Mouse (Mus musculus) liver, embryonic 13.5 days (tissue): ENCODE results near the gene Olfr33. TPM values are rescaled to one million over a fixed set of nuclear protein-coding genes. Genes with fewer than 3 reads are reported as not detected.

ENCODE experiments used
- ATAC-seq: fragments of 200-750 bp; cut with Nextera tagmentation; 2 replicates; pipeline ENCODE4 v1.8.0; 2017; ENCODE audit warnings: low read depth, mild to moderate bottlenecking, moderate number of reproducible peaks, moderate library complexity
- DNase-seq: peaks from one replicate; pipeline ENCODE4 v3.0.0; 2022
- H3K27ac ChIP-seq: fragments of 300-500 bp; sonication (generic); 2 replicates; pipeline ENCODE4 v1.5.1; 2015; ENCODE audit warnings: moderate library complexity, mild to moderate bottlenecking, inconsistent platforms
- H3K27me3 ChIP-seq: fragments of 300-500 bp; sonication (generic); 2 replicates; pipeline ENCODE4 v1.6.1; 2015; ENCODE audit warnings: mild to moderate bottlenecking, inconsistent platforms
- H3K36me3 ChIP-seq: fragments of 300-500 bp; sonication (generic); 2 replicates; pipeline ENCODE4 v1.6.1; 2015; ENCODE audit warnings: mild to moderate bottlenecking, inconsistent platforms
- H3K4me1 ChIP-seq: fragments of 300-500 bp; sonication (generic); replicated peaks from 2 replicates; pipeline ENCODE4 v1.6.1; 2015; ENCODE audit warnings: inconsistent platforms
- H3K4me2 ChIP-seq: fragments of 300-500 bp; sonication (generic); 2 replicates; pipeline ENCODE4 v1.6.1; 2015; ENCODE audit warnings: inconsistent platforms, mild to moderate bottlenecking, moderate library complexity
- H3K4me3 ChIP-seq: fragments of 300-500 bp; sonication (generic); replicated peaks from 2 replicates; pipeline ENCODE4 v1.5.1; 2015; ENCODE audit warnings: mild to moderate bottlenecking, inconsistent platforms
- H3K9ac ChIP-seq: fragments of 300-500 bp; sonication (generic); 2 replicates; pipeline ENCODE4 v1.6.1; 2015; ENCODE audit warnings: mild to moderate bottlenecking, inconsistent platforms
- H3K9me3 ChIP-seq: fragments of 300-500 bp; sonication (generic); replicated peaks from 2 replicates; pipeline ENCODE4 v1.6.1; 2016; ENCODE audit warnings: inconsistent platforms
- WGBS: fragments of 180-500 bp; shearing (Covaris S2); methylation state at CpG from one replicate; pipeline ENCODE4 v1.1.7; 2015; ENCODE audit not compliant: insufficient replicate concordance; 5-methylcytosine and 5-hydroxymethylcytosine counted together
- polyA plus RNA-seq: library from polyadenylated mRNA; unstranded; fragments of >200 nt; fragmentation: Nextera tagmentation; extraction: Ambion mirVana; gene quantifications from 2 replicates; pipeline ENCODE4 v1.2.1, GENCODE M21; 2015

The Olfr33 gene
- polyA plus RNA-seq, 1 experiment from 2014 or later, result not detected

GRCm38 (mm10) chr7:102676225-102676624 lies 42.6 kb downstream of the Olfr33 start:
- Histone ChIP-seq H3K4me3 (no peak overlapping the region), H3K27me3 (no peaks in the 10 kb centered on the region), H3K9ac (no peak overlapping the region), H3K9me3 (no peaks in the 10 kb centered on the region), H3K4me2 (no peak overlapping the region), H3K27ac (no peak overlapping the region), H3K36me3 (no peaks in the 10 kb centered on the region), H3K4me1 (no peaks in the 10 kb centered on the region)
- DNase-seq (no peak), ATAC-seq (no peak)
- WGBS, result 58% methylated on average over 2 of the region's 2 CpGs

- ATAC-seq (no peak), DNase-seq (no peak)
- Histone ChIP-seq H3K27me3 (no peaks in the 10 kb centered on the region), H3K36me3 (no peaks in the 10 kb centered on the region), H3K9ac (no peak overlapping the region), H3K4me2 (no peak overlapping the region), H3K4me1 (no peaks in the 10 kb centered on the region), H3K9me3 (no peaks in the 10 kb centered on the region), H3K27ac (no peak overlapping the region), H3K4me3 (no peak overlapping the region)
- 18% methylated on average over 2 of the region's 2 CpGs for WGBS
Observed at GRCm38 (mm10) chr7:102665378-102665777, 53.5 kb downstream of the Olfr33 start.

GRCm38 (mm10) chr7:102664599-102664998 lies 54.3 kb downstream of the Olfr33 start, which contains the start of gene Olfr556:
TSS of gene Olfr556 (plus strand) at chr7:102664899.
- Histone ChIP-seq H3K9ac (no peak within 1 kb of the TSS), H3K4me1 (no peaks in the 10 kb centered on the region), H3K36me3 (no peaks in the 10 kb centered on the region), H3K4me2 (no peak within 1 kb of the TSS), H3K27me3 (no peaks in the 10 kb centered on the region), H3K4me3 (no peak within 1 kb of the TSS), H3K9me3 (no peaks in the 10 kb centered on the region), H3K27ac (no peak within 1 kb of the TSS)
- ATAC-seq (no peak), DNase-seq (no peak)
- WGBS, result 52% methylated on average over 3 of the region's 3 CpGs

Other genes starting within 250 kb of the Olfr33 start
- 0.38 and 0.40 TPM in 2 replicates for gene Olfr543, start 237.4 kb downstream of the Olfr33 start, polyA plus RNA-seq
- gene Olfr544, start 230.8 kb downstream of the Olfr33 start, polyA plus RNA-seq, result 0.03 and 0.13 TPM in 2 replicates
- gene Olfr545, start 219.5 kb downstream of the Olfr33 start, polyA plus RNA-seq, result not detected in 2 replicates
- not detected in 2 replicates for gene Olfr547, start 184.3 kb downstream of the Olfr33 start, polyA plus RNA-seq
- gene Olfr548-ps1, start 178.2 kb downstream of the Olfr33 start, polyA plus RNA-seq, result not detected in 2 replicates
- not detected in 2 replicates for gene Olfr549, start 169.2 kb downstream of the Olfr33 start, polyA plus RNA-seq
- gene Trim21, start 153.6 kb downstream of the Olfr33 start, polyA plus RNA-seq, result 0.24 and 0.51 TPM in 2 replicates
- not detected in 2 replicates for gene Olfr550, start 147.6 kb downstream of the Olfr33 start, polyA plus RNA-seq
- gene Olfr551, start 127.2 kb downstream of the Olfr33 start, polyA plus RNA-seq, result not detected in 2 replicates
- not detected in 2 replicates for gene Olfr552, start 121.3 kb downstream of the Olfr33 start, polyA plus RNA-seq
- not detected in 2 replicates for gene Olfr553, start 100.9 kb downstream of the Olfr33 start, polyA plus RNA-seq
- not detected in 2 replicates for gene Olfr554, start 80.6 kb downstream of the Olfr33 start, polyA plus RNA-seq
- gene Olfr555, start 60.2 kb downstream of the Olfr33 start, polyA plus RNA-seq, result not detected in 2 replicates
- gene Olfr556, start 54.2 kb downstream of the Olfr33 start, polyA plus RNA-seq, result not detected in 2 replicates
- 1.6 and 1.7 TPM in 2 replicates for gene Trim68, start 31.7 kb downstream of the Olfr33 start, polyA plus RNA-seq
- gene Olfr557, start 23.2 kb downstream of the Olfr33 start, polyA plus RNA-seq, result not detected in 2 replicates
- gene Olfr558, start 16.9 kb downstream of the Olfr33 start, polyA plus RNA-seq, result not detected in 2 replicates
- gene Olfr559, start 8.4 kb upstream of the Olfr33 start, polyA plus RNA-seq, result not detected in 2 replicates
- gene Olfr560, start 40.3 kb upstream of the Olfr33 start, polyA plus RNA-seq, result not detected in 2 replicates
- gene Olfr78, start 40.4 kb upstream of the Olfr33 start, polyA plus RNA-seq, result not detected in 2 replicates
- gene Olfr561, start 52.2 kb upstream of the Olfr33 start, polyA plus RNA-seq, result not detected in 2 replicates
- gene Olfr564, start 84.4 kb upstream of the Olfr33 start, polyA plus RNA-seq, result not detected in 2 replicates
- gene Olfr566, start 139.7 kb upstream of the Olfr33 start, polyA plus RNA-seq, result not detected in 2 replicates
- gene Olfr568, start 158.1 kb upstream of the Olfr33 start, polyA plus RNA-seq, result not detected in 2 replicates
- not detected in 2 replicates for gene Olfr569, start 171.8 kb upstream of the Olfr33 start, polyA plus RNA-seq
- not detected in 2 replicates for gene Olfr570, start 175.5 kb upstream of the Olfr33 start, polyA plus RNA-seq
- gene Olfr571, start 198.5 kb upstream of the Olfr33 start, polyA plus RNA-seq, result not detected in 2 replicates
- not detected in 2 replicates for gene Olfr572, start 205.3 kb upstream of the Olfr33 start, polyA plus RNA-seq
- not detected in 2 replicates for gene Olfr573-ps1, start 223.5 kb upstream of the Olfr33 start, polyA plus RNA-seq
- not detected in 2 replicates for gene Olfr574, start 229.4 kb upstream of the Olfr33 start, polyA plus RNA-seq
- not detected in 2 replicates for gene Olfr575, start 239.7 kb upstream of the Olfr33 start, polyA plus RNA-seq
- gene Olfr576, start 243.6 kb upstream of the Olfr33 start, polyA plus RNA-seq, result not detected in 2 replicates